Mouse (Mus musculus) fat pad, adult 2 months (tissue): ENCODE results near the gene Itpr1.

ENCODE experiments used
- DNase-seq: peaks from one replicate; pipeline ENCODE4 v3.0.0-alpha.2; 2011; ENCODE audit warnings: low read depth, low spot score; ENCODE audit errors: extremely low read depth

Itpr1 gene

GRCm38 (mm10) chr6:108429950-108430349 lies 217.1 kb downstream of the Itpr1 start:
- DNase-seq: no peak

GRCm38 (mm10) chr6:108431193-108431592 lies 218.3 kb downstream of the Itpr1 start:
- DNase-seq: no peak

GRCm38 (mm10) chr6:108432836-108433235 lies 219.9 kb downstream of the Itpr1 start:
- no peak for DNase-seq

- no peak for DNase-seq
These were observed 221.9 kb downstream of the Itpr1 start for GRCm38 (mm10) chr6:108434816-108435215.

- DNase-seq: no peak
These were observed 222.6 kb downstream of the Itpr1 start for GRCm38 (mm10) chr6:108435467-108435866.

GRCm38 (mm10) chr6:108436608-108437007 lies 223.7 kb downstream of the Itpr1 start:
- no peak for DNase-seq

- DNase-seq: no peak
These were observed 228.4 kb downstream of the Itpr1 start for GRCm38 (mm10) chr6:108441290-108441689.

- DNase-seq: no peak
These were observed 229.4 kb downstream of the Itpr1 start for GRCm38 (mm10) chr6:108442291-108442690.

- no peak for DNase-seq
These were observed 231.5 kb downstream of the Itpr1 start for GRCm38 (mm10) chr6:108444435-108444834.

GRCm38 (mm10) chr6:108445006-108445405 lies 232.1 kb downstream of the Itpr1 start:
- no peak for DNase-seq

GRCm38 (mm10) chr6:108446766-108447165 lies 233.9 kb downstream of the Itpr1 start:
- DNase-seq: no peak

- no peak for DNase-seq
These were observed 234.4 kb downstream of the Itpr1 start for GRCm38 (mm10) chr6:108447179-108447845.

GRCm38 (mm10) chr6:108448016-108448735 lies 235.3 kb downstream of the Itpr1 start:
- peak; percentile 91 for DNase-seq

- no peak for DNase-seq
These were observed 236.0 kb downstream of the Itpr1 start for GRCm38 (mm10) chr6:108448864-108449263.

GRCm38 (mm10) chr6:108451536-108451935 lies 238.6 kb downstream of the Itpr1 start:
- DNase-seq: no peak

GRCm38 (mm10) chr6:108453618-108454017 lies 240.7 kb downstream of the Itpr1 start:
- DNase-seq: no peak

GRCm38 (mm10) chr6:108454061-108454891 lies 241.4 kb downstream of the Itpr1 start:
- no peak for DNase-seq

- no peak for DNase-seq
These were observed 242.3 kb downstream of the Itpr1 start for GRCm38 (mm10) chr6:108454979-108455836.

GRCm38 (mm10) chr6:108456231-108457062 lies 243.6 kb downstream of the Itpr1 start:
- DNase-seq: no peak

GRCm38 (mm10) chr6:108457063-108457405 lies 244.1 kb downstream of the Itpr1 start:
- no peak for DNase-seq
